Mouse (Mus musculus) heart, adult 8-10 months (tissue): ENCODE measurements at regions not wholly inside any gene's neighbourhood (a gene's known extent, or its start where the extent isn't known, plus 50 kb on each side); places are given as distances from the start of the nearest gene placed in this dataset.

Experiments used
- DNase-seq: peaks from one replicate; pipeline ENCODE4 v3.0.0; 2022; ENCODE audit warnings: low spot score

GRCm38 (mm10) chr11:38036582-38036981 is 800.8 kb upstream of the Tenm2 start:
- no peak for DNase-seq

GRCm38 (mm10) chr11:38034526-38035286 is 798.9 kb upstream of the Tenm2 start:
- DNase-seq: no peak

DNA sequence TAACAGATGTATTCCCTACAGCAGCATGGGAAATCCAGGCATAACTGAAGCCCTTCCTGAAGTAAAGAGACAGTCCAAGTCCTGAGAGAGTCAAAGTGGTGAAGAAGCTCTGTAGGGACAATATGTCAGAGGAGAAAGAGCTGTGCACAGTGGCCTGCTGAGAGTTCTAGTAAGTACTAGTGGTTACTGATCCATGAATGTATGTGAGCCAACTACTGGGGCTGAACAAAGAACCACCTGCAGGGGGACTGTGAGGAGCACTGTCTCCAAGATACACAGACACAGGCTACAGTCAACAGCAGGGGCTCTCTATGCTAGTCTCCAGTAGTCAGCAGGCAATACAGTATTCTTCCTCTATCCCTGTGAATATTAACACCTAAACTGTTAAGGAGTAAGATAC is 785.9 kb upstream of the Tenm2 start:
- DNase-seq: no peak

DNA sequence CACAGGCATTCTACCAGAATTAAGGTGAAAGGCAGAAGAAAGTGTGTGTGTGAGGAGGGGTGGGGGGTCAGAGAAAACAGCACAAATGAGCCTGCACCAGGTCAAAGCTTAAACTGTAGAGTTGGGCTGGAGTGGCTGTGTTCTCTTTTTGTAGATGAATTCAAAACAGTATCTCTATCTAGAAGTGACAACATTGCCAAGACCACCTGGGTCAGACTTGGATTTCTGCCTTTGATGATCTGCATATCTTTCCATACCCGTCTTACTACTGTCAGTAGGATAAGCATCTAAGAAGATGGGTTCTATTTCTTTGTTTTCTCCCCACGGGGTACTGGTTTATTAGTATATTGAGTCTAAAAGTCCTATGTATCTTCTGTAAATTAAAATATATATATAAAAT is 742.4 kb upstream of the Tenm2 start:
- DNase-seq: no peak

DNA sequence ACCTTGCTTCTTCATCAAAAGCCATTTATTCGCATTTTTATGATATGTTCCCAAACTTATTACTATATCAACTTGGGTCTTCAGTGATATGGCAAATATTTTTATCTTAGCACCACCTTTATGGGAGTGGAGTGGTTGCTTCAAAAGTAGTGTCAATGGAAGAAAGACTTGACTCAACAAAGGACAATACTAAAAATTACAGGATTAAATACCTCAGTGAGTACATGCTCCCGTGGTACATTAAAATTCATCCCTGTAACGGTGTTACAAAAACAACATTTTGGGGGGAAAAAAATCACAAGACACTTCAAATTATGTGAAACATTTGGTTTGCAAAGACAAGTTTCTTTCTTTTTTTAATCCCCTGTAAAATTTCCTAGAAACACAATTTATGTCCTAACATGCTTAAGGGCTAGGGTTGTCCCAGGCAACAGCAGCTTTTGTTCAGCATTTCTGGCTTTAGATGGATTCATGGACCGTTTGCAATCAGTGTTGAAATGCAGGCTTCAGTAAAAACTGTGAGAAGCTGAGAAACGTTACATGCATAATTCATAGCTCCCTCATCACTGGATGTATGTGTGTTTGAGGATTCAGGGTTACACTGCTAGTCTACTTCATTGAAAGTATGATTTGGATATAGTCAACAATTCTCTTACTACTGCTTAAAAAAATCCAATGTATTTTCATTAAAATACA is 700.8 kb upstream of the Tenm2 start:
- no peak for DNase-seq

DNA sequence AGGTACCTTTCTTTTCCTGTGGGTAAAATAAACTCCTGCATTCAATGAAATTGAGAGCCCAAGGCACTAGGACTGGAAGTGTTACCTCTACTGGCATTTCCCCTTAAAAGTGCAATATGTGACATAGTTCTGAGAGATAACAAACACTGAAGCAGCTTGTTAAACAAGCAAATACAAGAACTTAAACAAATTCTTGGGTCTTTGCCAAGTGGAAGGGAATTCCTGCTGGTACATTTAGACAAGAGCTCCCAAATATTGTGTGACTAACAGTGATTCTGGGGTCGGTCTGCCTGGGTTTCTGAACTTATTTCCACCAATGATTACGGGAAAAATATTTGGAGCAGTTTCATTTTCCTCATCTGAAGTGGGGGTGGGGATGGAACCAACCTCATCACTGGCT is 677.4 kb upstream of the Tenm2 start:
- no peak for DNase-seq

DNA sequence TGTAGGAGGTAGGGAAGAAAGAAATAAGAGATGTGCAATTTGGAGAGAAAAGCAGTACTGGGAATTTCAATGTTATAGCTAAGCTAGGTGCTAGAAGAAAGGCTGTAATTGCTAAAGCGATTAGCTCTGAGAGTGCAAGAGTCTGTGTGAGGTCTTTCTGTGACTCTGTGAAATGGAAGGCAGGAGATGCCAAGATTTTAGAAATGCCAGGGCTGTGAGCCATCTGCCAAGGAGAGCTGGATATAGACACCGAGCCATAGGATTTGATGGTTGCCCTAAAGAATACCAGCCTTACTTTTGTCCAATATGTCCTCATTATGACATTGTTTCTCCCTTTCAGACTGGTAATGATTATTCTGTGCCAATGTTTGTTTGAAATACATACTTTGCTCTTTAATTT is 669.2 kb upstream of the Tenm2 start:
- no peak for DNase-seq

DNA sequence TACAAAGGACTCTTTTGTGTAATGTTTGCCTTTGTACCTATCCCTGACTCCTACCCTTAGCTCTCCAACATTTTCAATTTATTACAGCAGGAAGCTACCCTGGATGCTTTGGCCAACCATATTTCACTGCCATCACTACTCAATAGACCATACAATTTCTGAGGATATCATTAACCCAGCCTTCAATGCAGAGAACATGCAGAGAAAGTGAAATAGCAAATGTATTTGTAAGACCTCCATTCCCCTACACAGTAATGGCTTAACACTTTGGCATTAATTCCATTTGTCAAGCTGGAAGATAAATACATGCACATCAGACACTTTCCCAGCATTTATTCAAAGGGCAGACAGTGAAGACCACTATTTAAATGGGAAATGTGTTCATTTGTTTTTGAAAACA is 661.9 kb upstream of the Tenm2 start:
- no peak for DNase-seq

DNA sequence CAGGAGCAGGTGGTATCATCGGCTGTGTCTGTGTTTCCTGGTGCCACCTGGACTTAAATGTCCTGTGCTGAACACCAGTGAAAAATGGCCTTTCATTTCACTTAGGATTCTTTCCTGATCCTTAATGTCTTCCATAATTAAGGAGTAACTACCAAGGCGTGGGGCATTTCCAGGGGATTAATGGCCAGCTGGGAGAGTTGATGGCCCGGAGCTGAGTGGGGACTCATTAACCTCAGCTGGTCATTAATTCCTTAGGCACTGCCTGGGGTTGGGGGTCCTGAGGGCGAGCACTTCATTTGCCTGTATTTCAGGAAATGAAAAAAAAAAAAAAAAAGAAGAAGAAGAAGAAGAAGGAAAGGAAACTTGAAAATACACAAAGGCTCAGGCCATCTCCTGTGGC is 647.0 kb upstream of the Tenm2 start:
- DNase-seq: no peak

DNA sequence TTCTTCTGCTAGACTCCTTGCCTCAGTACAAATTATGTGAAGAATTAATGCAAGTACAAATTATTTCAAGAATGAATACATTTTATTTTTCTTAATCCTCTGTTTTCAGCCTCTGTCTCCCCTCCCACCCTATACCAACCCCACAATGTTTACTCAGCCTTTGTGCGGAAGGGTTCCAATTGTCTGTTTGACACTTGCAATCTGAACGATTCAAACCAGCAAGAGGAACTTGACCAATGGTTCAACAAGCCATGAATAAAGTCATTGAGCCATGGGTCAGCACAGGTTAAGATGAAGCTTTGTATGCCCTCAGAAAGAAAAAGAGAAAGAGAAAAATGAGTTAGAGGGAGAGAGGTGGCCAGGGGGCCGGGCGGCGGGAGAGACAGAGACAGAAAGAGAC is 601.5 kb upstream of the Tenm2 start:
- no peak for DNase-seq

GRCm38 (mm10) chr11:37830975-37831374 is 595.2 kb upstream of the Tenm2 start:
- DNase-seq: no peak

- DNase-seq: no peak
These were observed 571.0 kb upstream of the Tenm2 start for GRCm38 (mm10) chr11:37806761-37807160.

DNA sequence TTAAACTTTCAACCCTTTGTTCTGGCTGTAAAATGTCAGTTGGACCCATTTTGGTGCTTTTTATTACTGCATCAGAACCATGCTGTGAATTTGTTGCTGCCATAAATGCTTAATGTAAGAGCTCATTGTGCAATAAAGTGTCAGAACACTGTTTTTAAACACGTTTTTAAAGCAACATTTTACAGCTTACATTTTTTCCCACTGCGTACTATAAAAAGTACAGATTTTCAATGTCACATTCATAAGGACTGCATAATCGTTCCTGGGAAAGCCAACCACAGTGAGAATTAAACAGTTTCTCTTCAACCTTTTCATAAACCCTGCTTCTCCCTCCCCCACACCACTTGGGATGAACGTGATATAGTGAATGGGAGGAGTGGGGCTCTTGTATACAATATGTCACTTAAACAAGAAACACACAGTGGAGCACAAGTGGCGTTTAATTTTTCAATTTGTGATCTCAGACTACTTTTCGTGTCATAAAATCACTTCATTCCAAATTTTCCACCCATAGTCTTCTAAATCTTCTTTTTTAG is 563.1 kb upstream of the Tenm2 start:
- DNase-seq: no peak

DNA sequence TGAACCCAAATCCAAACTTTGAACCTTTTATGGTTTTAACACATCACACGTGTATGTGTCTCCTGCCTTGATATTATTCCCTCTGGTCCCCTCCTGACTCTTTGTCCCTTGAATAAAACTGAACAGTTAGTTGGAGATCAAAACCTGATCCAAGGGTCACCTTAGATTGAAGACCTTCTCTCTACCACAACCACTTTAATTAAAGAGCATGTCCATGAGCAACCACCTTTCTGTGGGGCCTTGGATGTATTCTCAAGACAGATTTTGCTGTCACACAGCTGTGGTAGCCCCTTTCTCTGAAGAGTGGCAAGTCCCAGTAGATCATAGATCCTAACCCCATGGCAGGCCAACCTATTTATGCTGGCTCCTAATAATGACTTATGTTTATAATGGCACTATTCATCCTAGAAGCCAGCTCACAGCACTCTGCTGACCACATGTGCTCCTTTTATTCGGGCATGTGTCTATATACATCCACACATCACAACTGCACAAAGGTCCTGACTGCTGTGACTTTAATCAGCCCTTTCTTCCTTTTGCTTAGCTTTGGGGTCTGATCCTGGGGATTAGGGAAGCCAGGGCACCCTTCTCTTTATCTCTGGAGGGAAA is 536.8 kb upstream of the Tenm2 start:
- no peak for DNase-seq

DNA sequence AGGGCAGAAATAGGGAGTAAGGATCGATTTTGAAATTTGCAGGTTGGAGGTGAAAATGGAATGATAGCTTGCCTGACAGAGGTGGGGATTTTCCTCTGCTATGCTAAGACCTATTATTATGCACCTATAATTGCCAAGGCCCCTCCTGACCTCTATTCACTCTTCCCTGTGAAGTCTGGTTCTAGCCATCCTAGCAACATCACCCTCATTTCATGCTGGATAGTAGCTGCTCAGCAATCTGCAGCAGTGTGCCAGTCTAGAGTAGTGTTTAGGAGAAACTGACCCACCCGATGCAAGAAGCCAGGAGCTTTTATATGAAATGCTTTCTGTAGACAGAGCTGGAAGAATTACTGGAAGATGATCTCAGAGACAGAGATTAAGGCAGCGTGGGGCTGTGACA is 535.1 kb upstream of the Tenm2 start:
- DNase-seq: no peak

DNA sequence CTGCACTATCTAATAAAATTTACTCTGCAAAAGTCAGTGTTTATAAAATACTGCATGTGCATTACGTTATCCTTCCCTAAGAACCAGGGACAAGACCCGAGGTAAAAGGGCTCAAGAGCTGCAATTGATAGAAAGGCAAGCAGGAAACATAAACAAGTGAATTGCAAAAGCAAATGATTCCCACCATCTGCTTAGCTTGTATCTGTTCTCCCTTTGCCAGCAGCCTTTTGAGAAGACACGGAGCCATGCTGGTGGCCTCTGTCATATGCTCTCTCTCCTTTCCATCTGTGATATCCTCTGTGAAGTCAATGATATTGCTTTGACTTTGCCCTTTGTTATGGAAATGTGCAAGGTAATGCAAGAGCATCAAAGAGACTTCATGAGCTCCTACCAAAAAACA is 532.4 kb upstream of the Tenm2 start:
- DNase-seq: no peak

DNA sequence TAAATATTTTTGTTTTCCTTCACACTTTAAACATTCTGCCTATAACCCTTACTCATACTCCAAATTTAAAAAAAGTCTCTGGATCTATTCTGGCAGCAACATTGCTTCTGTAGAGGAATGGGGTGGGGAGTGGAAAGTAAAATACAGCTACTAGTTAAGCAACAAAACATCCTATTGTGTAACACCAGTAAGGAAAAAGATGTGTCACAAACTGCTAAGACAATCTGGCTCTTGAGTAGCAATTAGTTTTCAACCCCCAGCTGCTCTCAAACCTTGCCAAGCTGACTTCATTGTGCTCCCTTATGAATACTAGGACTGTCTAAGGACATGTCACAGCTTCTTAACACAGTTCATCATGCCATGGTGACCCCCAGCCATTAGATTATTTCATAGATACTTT is 500.2 kb upstream of the Tenm2 start:
- DNase-seq: no peak

GRCm38 (mm10) chr11:37735501-37735900 is 499.7 kb upstream of the Tenm2 start:
- DNase-seq: no peak

DNA sequence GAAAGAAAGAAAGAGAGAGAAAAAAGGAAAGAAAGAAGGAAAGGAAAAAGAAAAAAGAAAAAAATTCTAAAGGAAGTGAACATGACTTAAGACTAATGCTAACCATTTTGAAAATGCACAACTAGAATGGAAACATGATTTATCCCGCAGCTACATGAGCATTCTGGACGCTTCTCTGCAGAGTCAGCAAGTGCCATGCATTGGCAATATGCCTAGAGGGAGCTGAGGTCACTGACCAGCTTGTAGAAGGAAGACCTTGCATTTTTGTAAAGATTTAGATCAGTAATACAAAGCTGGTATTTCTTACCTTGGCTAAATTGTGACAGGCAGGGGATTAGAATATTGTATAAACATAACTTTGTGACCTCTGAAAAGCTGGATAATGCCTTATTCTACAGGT is 461.2 kb upstream of the Tenm2 start:
- DNase-seq: no peak

GRCm38 (mm10) chr11:37678484-37679193 is 442.9 kb upstream of the Tenm2 start:
- no peak for DNase-seq

DNA sequence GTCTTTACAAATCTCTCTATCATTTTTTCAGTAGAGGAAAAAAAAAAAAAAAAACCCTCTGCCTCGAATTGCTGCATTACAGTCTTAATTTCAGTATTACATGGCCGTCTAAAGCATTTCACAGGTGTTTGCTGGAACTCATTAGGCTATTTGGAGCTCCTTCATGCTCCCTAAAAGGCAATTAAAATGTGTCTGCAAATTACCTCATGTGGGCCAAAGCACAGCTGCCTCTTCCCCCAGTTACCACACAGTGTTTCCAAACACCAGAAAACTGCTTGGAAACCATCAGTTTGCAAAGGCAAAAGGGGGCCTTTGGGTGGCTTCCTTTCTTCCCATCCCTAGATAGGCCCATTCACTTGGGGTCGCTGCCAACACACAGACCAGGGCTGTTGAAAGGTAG is 435.6 kb upstream of the Tenm2 start:
- no peak for DNase-seq

DNA sequence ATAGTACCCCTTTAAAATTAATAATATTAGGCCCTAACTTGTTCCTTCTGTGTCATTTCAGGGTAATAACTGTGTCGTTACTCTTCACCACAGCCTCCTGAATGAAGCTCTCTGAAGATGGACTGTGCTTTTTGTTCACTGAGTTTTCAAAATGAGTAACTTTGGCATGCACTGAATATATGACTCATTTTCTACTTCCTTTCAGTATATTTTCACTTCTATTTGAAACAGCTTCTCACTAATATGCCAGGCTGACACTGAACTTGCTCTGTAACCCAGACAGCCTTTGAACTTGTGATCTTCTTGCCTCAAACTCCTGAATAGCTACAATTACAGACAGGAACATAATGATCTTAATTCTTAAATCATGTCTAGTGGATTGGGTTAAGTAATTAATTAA is 431.2 kb upstream of the Tenm2 start:
- DNase-seq: no peak
